Mouse (Mus musculus): ENCODE measurements at regions not wholly inside any gene's neighbourhood (a gene's known extent, or its start where the extent isn't known, plus 50 kb on each side); places are given as distances from the start of the nearest gene placed in this dataset.

DNA sequence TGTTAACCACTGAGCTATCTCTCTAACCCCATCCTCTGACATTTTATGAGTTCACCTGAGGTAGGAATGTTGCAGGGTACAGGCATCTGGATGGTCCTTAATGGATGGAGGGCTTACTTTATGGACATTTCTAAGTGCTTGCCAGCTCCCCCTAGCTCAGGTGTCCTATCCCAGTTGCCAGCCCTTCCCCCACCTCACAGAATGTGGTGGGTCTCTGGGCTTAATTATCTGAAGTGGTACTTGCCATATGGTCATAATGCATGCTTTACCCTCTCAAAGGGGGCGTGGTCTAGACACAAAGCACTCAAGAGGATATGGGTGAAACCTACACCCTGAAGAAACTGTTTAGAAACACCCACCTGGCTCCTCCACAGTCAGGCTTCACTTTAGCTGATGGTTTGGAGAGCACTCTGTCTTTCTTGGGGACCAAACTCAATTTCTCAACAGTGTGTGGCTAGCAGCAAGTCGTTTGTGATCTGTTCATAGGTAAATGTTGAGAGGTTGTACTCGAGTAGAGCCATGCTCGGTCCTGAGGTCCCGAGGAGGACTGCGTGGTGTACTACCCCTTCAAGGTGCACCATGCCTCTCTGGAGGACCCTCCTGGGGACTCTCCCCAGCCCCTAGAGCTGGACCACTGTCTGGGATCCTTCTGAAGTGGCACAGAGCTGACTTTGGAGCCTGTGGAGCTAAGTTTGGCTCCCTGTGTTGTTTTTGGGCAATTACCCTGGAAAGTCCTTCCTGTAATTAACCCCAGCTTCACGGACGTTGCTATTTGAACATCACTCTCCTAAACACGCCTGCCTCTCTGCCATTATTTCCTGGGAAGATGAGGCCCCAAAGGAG, 338.8 kb upstream of the Sall1 start:
- no peaks in the 10 kb centered on the region for H3K36me3 ChIP-seq
- WGBS, result 22% methylated on average over 9 of the region's 9 CpGs
- no peak overlapping the region for H3K27ac ChIP-seq
- H3K9me3 ChIP-seq, result no peaks in the 10 kb centered on the region
- H3K4me2 ChIP-seq, result no peak overlapping the region
- no peak for ATAC-seq (ENCODE audit: insufficient number of reproducible peaks, insufficient read depth, low FRiP score, low TSS enrichment, low read depth)
- H3K9ac ChIP-seq (replicated peaks), result no peak overlapping the region
- no peak overlapping the region for H3K4me3 ChIP-seq (replicated peaks)
- H3K4me1 ChIP-seq (replicated peaks), result peaks cover 45% of the 10 kb centered on the region
- peaks cover 10% of the 10 kb centered on the region; the same call in 1 of the 2 replicates for H3K27me3 ChIP-seq

DNA sequence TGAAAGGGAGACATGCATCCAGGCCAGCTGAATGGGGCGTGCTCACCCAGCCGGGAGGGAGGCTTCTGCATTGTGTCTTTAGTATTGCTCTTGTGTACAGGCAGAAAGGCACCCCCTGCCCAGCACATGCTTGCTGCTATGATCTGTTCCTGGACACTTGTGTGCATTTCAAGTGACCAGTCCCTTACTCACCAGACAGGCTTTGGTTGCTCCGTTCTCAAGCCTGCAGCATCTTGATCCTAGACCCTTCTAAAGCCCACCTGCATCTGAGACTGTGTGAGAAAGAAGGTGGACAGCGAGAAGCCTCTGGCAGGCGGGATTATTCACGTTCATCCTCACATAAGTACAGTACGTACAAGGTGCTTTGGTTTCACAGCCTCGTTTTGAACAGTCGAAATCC, 336.5 kb upstream of the Sall1 start:
- Histone ChIP-seq H3K4me2 (no peak overlapping the region), H3K9ac (replicated peaks) (no peak overlapping the region), H3K27me3 (peaks cover 5% of the 10 kb centered on the region; the same call in 1 of the 2 replicates), H3K36me3 (no peaks in the 10 kb centered on the region), H3K4me3 (replicated peaks) (no peak overlapping the region), H3K4me1 (replicated peaks) (peaks cover 23% of the 10 kb centered on the region), H3K27ac (no peak overlapping the region), H3K9me3 (no peaks in the 10 kb centered on the region)
- 87% methylated on average over 9 of the region's 9 CpGs for WGBS
- ATAC-seq (ENCODE audit: insufficient number of reproducible peaks, insufficient read depth, low FRiP score, low TSS enrichment, low read depth), result no peak

DNA sequence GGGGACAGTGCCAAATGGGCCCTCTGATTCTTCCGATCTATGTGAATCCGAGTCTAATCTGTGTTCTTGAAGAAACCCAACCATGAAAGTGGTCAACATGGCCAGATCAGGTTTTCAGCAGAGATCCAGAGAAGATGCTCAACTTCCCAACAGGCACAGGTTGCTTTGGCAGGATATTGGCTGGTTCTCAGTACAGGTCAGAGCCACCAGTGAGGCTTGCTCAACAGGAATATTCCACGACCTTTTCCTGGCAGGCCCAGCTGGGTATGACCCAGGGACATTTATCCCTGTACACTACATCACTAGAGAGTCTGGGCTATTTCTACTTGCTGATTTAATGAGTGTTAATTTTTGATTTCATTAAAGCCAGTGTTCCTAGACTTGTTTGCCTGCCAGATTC, 328.8 kb upstream of the Sall1 start:
- Histone ChIP-seq H3K4me3 (replicated peaks) (no peak overlapping the region), H3K9ac (replicated peaks) (no peak overlapping the region), H3K4me2 (no peak overlapping the region), H3K9me3 (no peaks in the 10 kb centered on the region), H3K27ac (no peak overlapping the region), H3K36me3 (no peaks in the 10 kb centered on the region), H3K27me3 (peaks cover 5% of the 10 kb centered on the region; the same call in 1 of the 2 replicates), H3K4me1 (replicated peaks) (0 out of 2 replicates have a peak, but pooled peaks cover 7% of the 10 kb centered on the region)
- WGBS, result 87% methylated on average over 3 of the region's 3 CpGs
- no peak for ATAC-seq (ENCODE audit: insufficient number of reproducible peaks, insufficient read depth, low FRiP score, low TSS enrichment, low read depth)

DNA sequence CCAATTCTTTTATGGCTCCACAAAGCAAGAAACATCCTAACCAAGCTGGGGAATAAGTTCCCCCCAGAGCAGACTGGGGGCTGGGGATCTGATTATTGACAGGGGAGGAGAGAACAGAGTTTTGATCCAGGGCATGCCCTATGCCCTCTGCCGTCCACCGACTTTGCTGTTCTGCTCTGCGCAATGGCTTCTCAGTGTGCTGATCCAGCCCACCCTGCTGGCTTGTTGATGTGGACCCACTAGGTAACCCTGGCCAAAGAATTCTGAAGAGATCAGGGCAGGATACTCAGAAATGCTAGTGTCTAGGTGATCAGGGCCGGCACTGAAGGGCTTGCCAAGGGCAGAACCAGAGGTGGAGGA, 327.8 kb upstream of the Sall1 start:
- H3K4me1 ChIP-seq (replicated peaks), result 0 out of 2 replicates have a peak, but pooled peaks cover 7% of the 10 kb centered on the region
- no peaks in the 10 kb centered on the region for H3K9me3 ChIP-seq
- 28% methylated on average over 4 of the region's 4 CpGs for WGBS
- H3K27me3 ChIP-seq, result peaks cover 5% of the 10 kb centered on the region; the same call in 1 of the 2 replicates
- H3K27ac ChIP-seq, result no peak overlapping the region
- no peak overlapping the region for H3K4me3 ChIP-seq (replicated peaks)
- ATAC-seq (ENCODE audit: insufficient number of reproducible peaks, insufficient read depth, low FRiP score, low TSS enrichment, low read depth), result no peak
- H3K9ac ChIP-seq (replicated peaks), result no peak overlapping the region
- H3K4me2 ChIP-seq, result no peak overlapping the region
- H3K36me3 ChIP-seq, result no peaks in the 10 kb centered on the region

DNA sequence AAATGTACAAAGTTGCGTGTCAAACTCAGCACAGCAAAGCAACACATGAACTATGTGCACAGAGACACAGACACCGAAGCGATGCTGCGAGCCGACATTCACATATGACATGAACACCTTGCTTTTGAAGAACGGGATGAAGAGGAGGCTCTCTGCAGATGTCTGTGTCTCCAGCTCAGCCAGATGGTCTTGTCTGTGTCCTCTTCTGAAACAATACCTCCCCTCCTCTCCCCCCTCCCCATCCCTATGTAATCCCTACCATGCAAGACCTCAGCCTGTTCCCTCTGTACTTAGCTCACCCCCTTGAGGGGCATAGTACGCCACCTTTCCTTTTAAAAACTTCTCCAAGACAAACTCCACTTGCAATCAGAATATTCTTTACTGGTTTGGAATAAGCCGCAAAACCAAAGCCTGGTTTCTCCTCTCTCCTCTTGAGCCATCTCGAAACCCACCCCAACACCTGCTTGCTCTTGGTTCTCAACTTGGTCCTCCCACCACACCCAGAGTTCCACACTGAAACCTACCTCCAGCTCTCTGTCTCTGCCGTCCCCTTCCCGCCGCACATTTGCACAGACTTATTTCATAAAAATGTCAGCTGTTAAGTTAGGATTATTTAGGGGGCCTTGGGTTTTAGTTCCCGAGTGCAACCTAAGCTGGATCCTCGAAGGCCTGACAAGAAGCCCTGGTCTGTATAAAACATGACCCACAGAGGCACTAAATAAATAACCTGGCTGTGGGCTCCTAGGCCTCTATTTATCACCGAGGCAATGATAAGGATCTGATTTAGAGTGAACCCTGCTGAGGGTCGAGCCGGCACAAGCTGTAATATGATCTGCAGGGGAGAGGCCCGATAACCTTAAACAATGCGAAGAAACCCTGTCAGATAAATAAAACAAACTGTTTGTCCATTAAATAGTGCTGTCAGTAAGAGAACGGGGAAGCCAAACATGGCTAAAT, 327.1 kb upstream of the Sall1 start:
- no peak for ATAC-seq (ENCODE audit: insufficient number of reproducible peaks, insufficient read depth, low FRiP score, low TSS enrichment, low read depth)
- Histone ChIP-seq H3K4me1 (replicated peaks) (0 out of 2 replicates have a peak, but pooled peaks cover 7% of the 10 kb centered on the region), H3K27ac (no peak overlapping the region), H3K4me2 (no peak overlapping the region), H3K27me3 (peaks cover 5% of the 10 kb centered on the region; the same call in 1 of the 2 replicates), H3K9ac (replicated peaks) (no peak overlapping the region), H3K36me3 (no peaks in the 10 kb centered on the region), H3K9me3 (no peaks in the 10 kb centered on the region), H3K4me3 (replicated peaks) (no peak overlapping the region)
- WGBS, result 41% methylated on average over 20 of the region's 20 CpGs

DNA sequence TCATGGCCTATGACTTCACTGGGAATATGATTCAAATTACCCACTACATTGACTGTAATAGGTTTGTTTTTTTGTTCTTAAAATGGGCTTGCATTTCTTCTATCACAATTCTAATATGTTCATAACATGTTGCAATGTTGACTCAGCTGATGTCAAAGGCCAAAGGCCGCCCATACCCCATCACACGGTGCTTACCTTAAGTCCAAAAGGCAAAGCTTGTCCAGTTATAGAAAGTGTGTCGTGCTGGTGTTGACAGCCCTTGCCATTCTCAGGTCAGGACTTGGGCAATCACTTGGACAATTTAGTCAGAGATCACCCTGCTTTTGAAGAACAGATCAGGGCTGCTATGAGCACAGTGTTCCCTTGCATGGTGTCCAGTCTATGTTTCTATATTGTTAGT, 321.5 kb upstream of the Sall1 start:
- Histone ChIP-seq H3K4me1 (replicated peaks) (0 out of 2 replicates have a peak, but pooled peaks cover 4% of the 10 kb centered on the region), H3K9me3 (no peaks in the 10 kb centered on the region), H3K27ac (no peak overlapping the region), H3K9ac (replicated peaks) (no peak overlapping the region), H3K27me3 (0 out of 2 replicates have a peak, but pooled peaks cover 2% of the 10 kb centered on the region), H3K4me3 (replicated peaks) (no peak overlapping the region), H3K4me2 (no peak overlapping the region), H3K36me3 (no peaks in the 10 kb centered on the region)
- ATAC-seq (ENCODE audit: insufficient number of reproducible peaks, insufficient read depth, low FRiP score, low TSS enrichment, low read depth), result no peak
- 89% methylated on average over 3 of the region's 3 CpGs for WGBS

DNA sequence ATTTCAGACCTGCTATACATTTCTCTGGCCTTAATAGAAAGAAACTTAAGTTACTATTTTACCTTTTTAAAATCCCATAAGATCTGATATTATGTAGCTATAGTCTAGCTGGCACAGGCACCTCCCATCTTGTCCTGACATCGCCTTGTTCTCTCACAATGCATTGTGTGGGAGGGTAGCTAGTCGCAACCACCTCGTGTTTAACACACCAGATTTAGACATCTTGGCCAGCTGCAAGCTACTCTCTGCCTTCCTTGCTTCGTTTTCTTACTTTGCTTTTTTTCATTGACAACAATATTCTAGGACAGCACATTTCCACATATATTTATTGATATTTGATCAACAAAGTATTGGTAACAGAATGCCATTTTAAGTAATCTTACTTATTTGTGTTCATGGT, 314.4 kb upstream of the Sall1 start:
- no peak overlapping the region for H3K9ac ChIP-seq (replicated peaks)
- H3K36me3 ChIP-seq, result no peaks in the 10 kb centered on the region
- H3K4me3 ChIP-seq (replicated peaks), result no peak overlapping the region
- ATAC-seq (ENCODE audit: insufficient number of reproducible peaks, insufficient read depth, low FRiP score, low TSS enrichment, low read depth), result no peak
- H3K27me3 ChIP-seq, result 0 out of 2 replicates have a peak, but pooled peaks cover 3% of the 10 kb centered on the region
- H3K9me3 ChIP-seq, result no peaks in the 10 kb centered on the region
- H3K4me1 ChIP-seq (replicated peaks), result no peaks in the 10 kb centered on the region
- WGBS, result 87% methylated on average over 4 of the region's 4 CpGs
- no peak overlapping the region for H3K4me2 ChIP-seq
- H3K27ac ChIP-seq, result no peak overlapping the region

DNA sequence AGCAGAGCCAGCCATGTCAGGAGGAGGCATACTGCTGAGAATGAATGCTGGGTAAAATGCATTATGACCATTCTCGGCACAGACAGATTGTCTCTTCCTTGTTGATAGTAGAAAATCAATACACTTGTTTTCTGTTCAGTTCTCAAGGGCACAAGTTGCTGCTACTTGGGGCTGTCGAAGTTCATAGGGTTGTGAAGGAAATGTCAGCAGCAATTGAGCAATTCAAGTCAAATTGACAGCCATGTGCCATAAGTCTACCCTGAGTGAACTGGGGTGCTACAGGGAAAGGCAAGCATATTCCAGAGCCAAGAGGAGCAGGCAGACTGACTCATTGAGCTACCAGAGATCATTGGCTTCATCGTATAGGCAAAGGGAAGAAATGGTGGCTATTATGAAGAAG, 301.6 kb upstream of the Sall1 start:
- no peak overlapping the region for H3K9ac ChIP-seq (replicated peaks)
- no peak overlapping the region for H3K27ac ChIP-seq
- no peaks in the 10 kb centered on the region for H3K9me3 ChIP-seq
- ATAC-seq (ENCODE audit: insufficient number of reproducible peaks, insufficient read depth, low FRiP score, low TSS enrichment, low read depth), result no peak
- H3K4me2 ChIP-seq, result no peak overlapping the region
- H3K4me3 ChIP-seq (replicated peaks), result no peak overlapping the region
- no peaks in the 10 kb centered on the region for H3K36me3 ChIP-seq
- WGBS, result 80% methylated on average over 3 of the region's 3 CpGs
- no peaks in the 10 kb centered on the region for H3K4me1 ChIP-seq (replicated peaks)
- 0 out of 2 replicates have a peak, but pooled peaks cover under 1% of the 10 kb centered on the region for H3K27me3 ChIP-seq

DNA sequence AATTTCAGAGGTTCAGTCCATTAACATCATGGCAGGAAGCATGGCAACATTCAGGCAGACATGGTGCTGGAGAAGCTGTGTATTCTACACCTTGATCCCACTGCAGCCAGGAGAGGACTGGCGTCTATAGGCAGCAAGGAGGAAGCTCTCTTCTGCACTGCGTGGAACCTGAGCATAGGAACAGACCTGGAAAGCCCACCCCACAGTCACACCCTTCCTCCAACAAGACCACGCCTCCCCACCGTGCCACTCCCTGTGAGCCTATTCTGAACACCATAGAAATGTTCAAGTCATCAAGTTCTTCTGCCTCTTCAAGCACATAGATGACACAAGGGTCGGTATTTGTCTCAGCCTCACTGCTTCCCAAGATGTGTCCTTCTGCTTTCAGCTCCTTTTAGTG, 297.7 kb upstream of the Sall1 start:
- Histone ChIP-seq H3K4me1 (replicated peaks) (no peaks in the 10 kb centered on the region), H3K4me3 (replicated peaks) (no peak overlapping the region), H3K36me3 (no peaks in the 10 kb centered on the region), H3K9me3 (no peaks in the 10 kb centered on the region), H3K9ac (replicated peaks) (no peak overlapping the region), H3K4me2 (no peak overlapping the region), H3K27ac (no peak overlapping the region), H3K27me3 (no peaks in the 10 kb centered on the region)
- WGBS, result 85% methylated on average over 5 of the region's 5 CpGs
- no peak for ATAC-seq (ENCODE audit: insufficient number of reproducible peaks, insufficient read depth, low FRiP score, low TSS enrichment, low read depth)

DNA sequence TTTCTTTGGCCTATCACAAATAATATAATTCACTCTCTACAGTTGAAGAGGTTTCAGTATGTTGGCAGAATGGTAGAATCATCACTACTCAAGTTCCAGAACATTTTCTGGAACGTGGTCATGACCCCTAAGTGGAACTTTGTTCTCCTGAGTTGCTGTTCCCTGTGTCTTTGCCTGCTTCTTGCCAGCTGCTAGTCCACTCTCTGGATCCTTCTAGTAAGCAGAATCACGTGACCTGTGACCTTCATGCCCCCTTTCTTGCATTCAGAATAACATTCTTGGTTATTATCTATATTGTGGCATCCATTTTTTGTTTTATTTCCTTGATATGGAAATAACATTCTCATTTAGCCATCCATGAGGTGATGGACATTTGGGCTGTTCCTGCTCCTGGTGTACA, 291.5 kb upstream of the Sall1 start:
- H3K4me3 ChIP-seq (replicated peaks), result no peak overlapping the region
- no peak for ATAC-seq (ENCODE audit: insufficient number of reproducible peaks, insufficient read depth, low FRiP score, low TSS enrichment, low read depth)
- 78% methylated on average over 2 of the region's 2 CpGs for WGBS
- no peaks in the 10 kb centered on the region for H3K9me3 ChIP-seq
- no peaks in the 10 kb centered on the region for H3K27me3 ChIP-seq
- no peak overlapping the region for H3K9ac ChIP-seq (replicated peaks)
- no peaks in the 10 kb centered on the region for H3K4me1 ChIP-seq (replicated peaks)
- no peak overlapping the region for H3K4me2 ChIP-seq
- no peaks in the 10 kb centered on the region for H3K36me3 ChIP-seq
- no peak overlapping the region for H3K27ac ChIP-seq

DNA sequence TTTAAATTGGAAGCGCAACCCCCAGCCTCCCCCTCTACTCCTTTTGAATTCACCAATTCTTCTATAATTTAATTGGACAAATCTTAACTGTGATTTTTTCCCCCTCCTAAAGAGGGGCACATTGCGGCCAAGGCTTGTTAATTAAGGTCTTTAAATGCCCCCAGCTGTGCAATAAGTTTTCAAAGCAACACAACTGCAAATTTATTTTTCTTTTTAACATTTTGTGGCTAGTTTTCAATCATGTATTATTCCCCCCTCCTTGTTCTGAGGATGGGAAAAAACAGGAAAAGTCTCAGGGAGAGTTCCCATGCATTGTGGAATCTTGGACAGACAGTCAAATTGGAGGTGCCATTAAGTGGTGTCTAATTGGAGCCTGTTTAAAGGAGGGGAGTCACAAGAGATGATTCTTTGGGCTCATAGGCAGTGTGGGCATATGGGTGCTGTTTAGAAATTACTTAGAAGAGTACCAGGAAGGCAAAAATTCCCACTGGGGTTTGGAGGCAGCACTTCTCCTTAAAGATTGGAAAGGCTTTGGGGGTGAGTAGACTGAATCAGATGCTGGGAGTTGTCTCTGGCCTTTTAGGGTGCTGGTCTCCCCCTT, 281.9 kb upstream of the Sall1 start:
- Histone ChIP-seq H3K4me1 (replicated peaks) (0 out of 2 replicates have a peak, but pooled peaks cover 2% of the 10 kb centered on the region), H3K9ac (replicated peaks) (no peak overlapping the region), H3K9me3 (no peaks in the 10 kb centered on the region), H3K27me3 (no peaks in the 10 kb centered on the region), H3K27ac (no peak overlapping the region), H3K36me3 (no peaks in the 10 kb centered on the region), H3K4me2 (no peak overlapping the region), H3K4me3 (replicated peaks) (no peak overlapping the region)
- no peak for ATAC-seq (ENCODE audit: insufficient number of reproducible peaks, insufficient read depth, low FRiP score, low TSS enrichment, low read depth)
- WGBS, result 60% methylated on average over 2 of the region's 2 CpGs
